Mouse (Mus musculus) erythroblast, embryonic 14.5 days (primary cell): ENCODE results near the gene Gbe1.

Source experiments
- GATA1 ChIP-seq: IDR thresholded peaks from 2 replicates; pipeline ENCODE4 v1.6.1; 2012; ENCODE audit warnings: low read length, inconsistent platforms, mixed read lengths
- TAL1 ChIP-seq: IDR thresholded peaks from 3 replicates; pipeline ENCODE4 v1.6.1; 2012; ENCODE audit warnings: low read length, inconsistent platforms, mixed read lengths

DNA sequence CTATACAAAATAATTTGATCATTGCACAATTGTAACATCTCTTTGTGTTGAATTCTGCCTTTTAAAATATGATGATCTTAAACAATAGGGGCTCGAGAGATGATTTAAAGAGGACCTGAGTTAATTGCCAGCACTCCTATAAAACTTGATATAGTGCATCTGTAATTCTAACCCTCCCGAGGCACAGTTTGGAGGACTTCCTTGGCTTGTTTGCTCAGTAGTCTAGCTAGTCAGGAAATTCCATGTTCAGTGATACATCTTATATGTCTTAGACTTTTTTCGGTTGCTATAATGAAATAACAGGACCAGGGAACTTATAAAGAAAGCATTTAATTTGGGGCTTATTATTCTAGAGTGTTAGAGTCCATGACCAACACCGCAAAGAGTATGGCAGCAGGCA, 162.4 kb downstream of the Gbe1 start:
- no peak for TF ChIP-seq TAL1
- TF ChIP-seq GATA1, result no peak
